Mouse (Mus musculus): ENCODE measurements at regions not wholly inside any gene's neighbourhood (a gene's known extent, or its start where the extent isn't known, plus 50 kb on each side); places are given as distances from the start of the nearest gene placed in this dataset.

DNA sequence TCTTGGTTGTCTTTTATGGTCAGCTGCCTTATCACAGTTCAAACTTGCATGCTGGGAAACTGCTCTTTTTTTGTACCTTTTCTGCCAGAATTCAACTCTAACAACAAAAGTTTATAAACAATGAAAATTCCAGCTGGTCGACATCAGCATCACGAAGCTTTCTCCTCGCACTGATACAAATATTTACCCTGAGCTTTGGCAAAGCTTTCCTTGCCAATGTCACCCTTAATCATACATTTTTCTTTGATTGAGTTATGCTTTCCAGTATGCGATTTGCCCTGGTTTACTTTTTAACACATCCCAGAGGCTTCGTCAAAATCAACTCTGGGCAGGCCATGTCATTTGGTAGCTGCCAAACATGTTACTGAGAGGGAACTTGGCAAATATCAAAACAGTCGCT, 1333.5 kb upstream of the Zeb2 start:
- no peaks in the 10 kb centered on the region for H3K36me3 ChIP-seq (ENCODE audit: control insufficient read depth, insufficient read depth, low read length)
- ATAC-seq (ENCODE audit: insufficient read depth, low FRiP score, low TSS enrichment): no peak
- H3K9ac ChIP-seq (ENCODE audit: low read length): no peak overlapping the region
- no peak overlapping the region for H3K4me2 ChIP-seq (ENCODE audit: low read depth)
- no peaks in the 10 kb centered on the region for H3K9me3 ChIP-seq (ENCODE audit: control insufficient read depth, low read length)
- H3K4me3 ChIP-seq (ENCODE audit: low read depth, low read length): no peak overlapping the region
- DNase-seq (ENCODE audit: low spot score): no peak
- no peak overlapping the region for H3K27ac ChIP-seq (ENCODE audit: low read depth, low read length)
- H3K4me1 ChIP-seq (ENCODE audit: control insufficient read depth, insufficient read depth, low read length): no peaks in the 10 kb centered on the region
- H3K27me3 ChIP-seq (ENCODE audit: control insufficient read depth, insufficient read depth, low read length): no peaks in the 10 kb centered on the region
- 83% methylated on average over 6 of the region's 6 CpGs for WGBS

DNA sequence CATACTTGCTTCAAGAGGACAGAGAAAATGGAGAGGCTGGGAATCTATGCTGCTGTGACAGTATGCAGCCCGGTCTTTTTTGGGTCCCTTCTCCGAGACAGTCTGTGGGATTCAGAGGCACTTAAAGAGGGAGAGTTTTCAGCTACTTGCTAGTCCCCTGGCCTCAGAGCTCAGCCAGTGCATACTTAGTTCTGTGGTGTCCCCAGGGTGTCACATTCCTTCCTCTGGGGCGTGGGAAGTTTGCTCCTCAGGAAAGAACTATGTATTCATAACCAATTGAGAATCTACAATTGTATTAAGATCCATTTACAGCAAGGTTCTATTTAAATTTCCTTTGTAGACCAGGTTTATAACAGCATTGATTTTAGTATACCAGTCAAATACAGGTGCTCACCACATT, 1328.1 kb upstream of the Zeb2 start:
- no peaks in the 10 kb centered on the region; the same call in 1 of the 2 replicates for H3K4me1 ChIP-seq (ENCODE audit: control insufficient read depth, insufficient read depth, low read length)
- no peak overlapping the region for H3K4me3 ChIP-seq (ENCODE audit: low read depth, low read length)
- no peak for DNase-seq (ENCODE audit: low spot score)
- H3K9me3 ChIP-seq (ENCODE audit: control insufficient read depth, low read length): no peaks in the 10 kb centered on the region
- no peak overlapping the region for H3K9ac ChIP-seq (ENCODE audit: low read length)
- ATAC-seq (ENCODE audit: insufficient read depth, low FRiP score, low TSS enrichment): no peak
- no peak overlapping the region for H3K27ac ChIP-seq (ENCODE audit: low read depth, low read length)
- no peak overlapping the region for H3K4me2 ChIP-seq (ENCODE audit: low read depth)
- WGBS: 62% methylated on average over 3 of the region's 3 CpGs
- no peaks in the 10 kb centered on the region for H3K36me3 ChIP-seq (ENCODE audit: control insufficient read depth, insufficient read depth, low read length)
- no peaks in the 10 kb centered on the region for H3K27me3 ChIP-seq (ENCODE audit: control insufficient read depth, insufficient read depth, low read length)

- no peak overlapping the region for H3K27ac ChIP-seq (ENCODE audit: low read depth, low read length)
- H3K9ac ChIP-seq (ENCODE audit: low read length): no peak overlapping the region
- 38% methylated on average over 5 of the region's 5 CpGs for WGBS
- H3K4me2 ChIP-seq (ENCODE audit: low read depth): no peak overlapping the region
- H3K27me3 ChIP-seq (ENCODE audit: control insufficient read depth, insufficient read depth, low read length): no peaks in the 10 kb centered on the region
- H3K36me3 ChIP-seq (ENCODE audit: control insufficient read depth, insufficient read depth, low read length): no peaks in the 10 kb centered on the region
- ATAC-seq (ENCODE audit: insufficient read depth, low FRiP score, low TSS enrichment) (0 out of 2 replicates have a peak, but pooled peaks have one; percentile 60), DNase-seq (ENCODE audit: low spot score) (peak; percentile 51)
- H3K4me1 ChIP-seq (ENCODE audit: control insufficient read depth, insufficient read depth, low read length): no peaks in the 10 kb centered on the region; the same call in 1 of the 2 replicates
- H3K9me3 ChIP-seq (ENCODE audit: control insufficient read depth, low read length): no peaks in the 10 kb centered on the region
- H3K4me3 ChIP-seq (ENCODE audit: low read depth, low read length): no peak overlapping the region
These were observed 1326.5 kb upstream of the Zeb2 start for GRCm38 (mm10) chr2:46443686-46444180.

GRCm38 (mm10) chr2:46443061-46443685, 1326.0 kb upstream of the Zeb2 start:
- no peak overlapping the region for H3K4me2 ChIP-seq (ENCODE audit: low read depth)
- no peaks in the 10 kb centered on the region; the same call in 1 of the 2 replicates for H3K4me1 ChIP-seq (ENCODE audit: control insufficient read depth, insufficient read depth, low read length)
- ATAC-seq (ENCODE audit: insufficient read depth, low FRiP score, low TSS enrichment): no peak
- WGBS: 56% methylated on average over 6 of the region's 6 CpGs
- no peaks in the 10 kb centered on the region for H3K27me3 ChIP-seq (ENCODE audit: control insufficient read depth, insufficient read depth, low read length)
- H3K4me3 ChIP-seq (ENCODE audit: low read depth, low read length): no peak overlapping the region
- no peaks in the 10 kb centered on the region for H3K9me3 ChIP-seq (ENCODE audit: control insufficient read depth, low read length)
- H3K36me3 ChIP-seq (ENCODE audit: control insufficient read depth, insufficient read depth, low read length): no peaks in the 10 kb centered on the region
- no peak overlapping the region for H3K27ac ChIP-seq (ENCODE audit: low read depth, low read length)
- no peak for DNase-seq (ENCODE audit: low spot score)
- H3K9ac ChIP-seq (ENCODE audit: low read length): no peak overlapping the region

- Histone ChIP-seq H3K9me3 (ENCODE audit: control insufficient read depth, low read length) (no peaks in the 10 kb centered on the region), H3K36me3 (ENCODE audit: control insufficient read depth, insufficient read depth, low read length) (no peaks in the 10 kb centered on the region), H3K4me3 (ENCODE audit: low read depth, low read length) (no peak overlapping the region), H3K4me2 (ENCODE audit: low read depth) (no peak overlapping the region), H3K9ac (ENCODE audit: low read length) (no peak overlapping the region), H3K27ac (ENCODE audit: low read depth, low read length) (no peak overlapping the region), H3K27me3 (ENCODE audit: control insufficient read depth, insufficient read depth, low read length) (no peaks in the 10 kb centered on the region), H3K4me1 (ENCODE audit: control insufficient read depth, insufficient read depth, low read length) (no peaks in the 10 kb centered on the region; the same call in 1 of the 2 replicates)
- no peak for DNase-seq (ENCODE audit: low spot score)
- WGBS: 81% methylated on average over 6 of the region's 6 CpGs
- ATAC-seq (ENCODE audit: insufficient read depth, low FRiP score, low TSS enrichment): no peak
These were observed 1325.4 kb upstream of the Zeb2 start for GRCm38 (mm10) chr2:46442576-46442975.

GRCm38 (mm10) chr2:46441927-46442326, 1324.7 kb upstream of the Zeb2 start:
- no peaks in the 10 kb centered on the region for H3K27me3 ChIP-seq (ENCODE audit: control insufficient read depth, insufficient read depth, low read length)
- H3K9ac ChIP-seq (ENCODE audit: low read length): no peak overlapping the region
- no peaks in the 10 kb centered on the region for H3K36me3 ChIP-seq (ENCODE audit: control insufficient read depth, insufficient read depth, low read length)
- no peak overlapping the region for H3K4me3 ChIP-seq (ENCODE audit: low read depth, low read length)
- WGBS: 87% methylated on average over 8 of the region's 8 CpGs
- ATAC-seq (ENCODE audit: insufficient read depth, low FRiP score, low TSS enrichment) (no peak), DNase-seq (ENCODE audit: low spot score) (no peak)
- no peak overlapping the region for H3K4me2 ChIP-seq (ENCODE audit: low read depth)
- no peak overlapping the region for H3K27ac ChIP-seq (ENCODE audit: low read depth, low read length)
- no peaks in the 10 kb centered on the region for H3K9me3 ChIP-seq (ENCODE audit: control insufficient read depth, low read length)
- H3K4me1 ChIP-seq (ENCODE audit: control insufficient read depth, insufficient read depth, low read length): no peaks in the 10 kb centered on the region; the same call in 1 of the 2 replicates

GRCm38 (mm10) chr2:46441348-46441747, 1324.2 kb upstream of the Zeb2 start:
- Histone ChIP-seq H3K9ac (ENCODE audit: low read length) (no peak overlapping the region), H3K4me2 (ENCODE audit: low read depth) (no peak overlapping the region), H3K27me3 (ENCODE audit: control insufficient read depth, insufficient read depth, low read length) (no peaks in the 10 kb centered on the region), H3K4me1 (ENCODE audit: control insufficient read depth, insufficient read depth, low read length) (no peaks in the 10 kb centered on the region; the same call in 1 of the 2 replicates), H3K36me3 (ENCODE audit: control insufficient read depth, insufficient read depth, low read length) (no peaks in the 10 kb centered on the region), H3K27ac (ENCODE audit: low read depth, low read length) (no peak overlapping the region), H3K4me3 (ENCODE audit: low read depth, low read length) (no peak overlapping the region), H3K9me3 (ENCODE audit: control insufficient read depth, low read length) (no peaks in the 10 kb centered on the region)
- 91% methylated on average over 5 of the region's 5 CpGs for WGBS
- no peak for ATAC-seq (ENCODE audit: insufficient read depth, low FRiP score, low TSS enrichment)
- DNase-seq (ENCODE audit: low spot score): no peak

DNA sequence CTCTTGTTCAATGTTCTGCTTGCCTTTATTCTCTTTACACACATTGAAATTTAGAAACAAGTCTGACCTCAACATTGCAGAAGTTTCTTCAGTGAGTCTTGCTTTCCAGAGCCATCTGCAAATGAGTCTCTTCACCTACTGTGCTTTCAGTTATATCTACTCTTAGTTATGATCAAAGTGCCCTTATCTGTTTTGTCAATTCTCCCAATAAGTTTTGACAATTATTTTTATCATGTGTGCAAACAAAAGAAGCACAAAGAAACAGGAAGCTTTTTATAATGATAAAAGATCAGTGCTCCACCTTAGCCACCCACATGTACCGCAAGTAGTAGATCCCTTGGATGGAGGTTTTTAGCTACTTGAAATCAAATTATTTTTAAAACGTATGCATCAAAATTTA, 1322.8 kb upstream of the Zeb2 start:
- no peak overlapping the region for H3K9ac ChIP-seq (ENCODE audit: low read length)
- WGBS: 93% methylated on average over 2 of the region's 2 CpGs
- no peak overlapping the region for H3K4me3 ChIP-seq (ENCODE audit: low read depth, low read length)
- no peaks in the 10 kb centered on the region; the same call in 1 of the 2 replicates for H3K4me1 ChIP-seq (ENCODE audit: control insufficient read depth, insufficient read depth, low read length)
- no peaks in the 10 kb centered on the region for H3K27me3 ChIP-seq (ENCODE audit: control insufficient read depth, insufficient read depth, low read length)
- DNase-seq (ENCODE audit: low spot score) (no peak), ATAC-seq (ENCODE audit: insufficient read depth, low FRiP score, low TSS enrichment) (no peak)
- H3K4me2 ChIP-seq (ENCODE audit: low read depth): no peak overlapping the region
- no peak overlapping the region for H3K27ac ChIP-seq (ENCODE audit: low read depth, low read length)
- H3K9me3 ChIP-seq (ENCODE audit: control insufficient read depth, low read length): no peaks in the 10 kb centered on the region
- H3K36me3 ChIP-seq (ENCODE audit: control insufficient read depth, insufficient read depth, low read length): no peaks in the 10 kb centered on the region

- Histone ChIP-seq H3K4me2 (ENCODE audit: low read depth) (no peak overlapping the region), H3K4me1 (ENCODE audit: control insufficient read depth, insufficient read depth, low read length) (no peaks in the 10 kb centered on the region), H3K9ac (ENCODE audit: low read length) (no peak overlapping the region), H3K9me3 (ENCODE audit: control insufficient read depth, low read length) (no peaks in the 10 kb centered on the region), H3K4me3 (ENCODE audit: low read depth, low read length) (no peak overlapping the region), H3K36me3 (ENCODE audit: control insufficient read depth, insufficient read depth, low read length) (no peaks in the 10 kb centered on the region), H3K27ac (ENCODE audit: low read depth, low read length) (no peak overlapping the region), H3K27me3 (ENCODE audit: control insufficient read depth, insufficient read depth, low read length) (no peaks in the 10 kb centered on the region)
- ATAC-seq (ENCODE audit: insufficient read depth, low FRiP score, low TSS enrichment) (no peak), DNase-seq (ENCODE audit: low spot score) (no peak)
- 98% methylated on average over 1 of the region's 1 CpGs for WGBS
These were observed 1301.1 kb upstream of the Zeb2 start for GRCm38 (mm10) chr2:46418281-46418680.
